Mouse (Mus musculus) limb, embryonic 14.5 days (tissue): ENCODE data around the gene Peli1. TPM values are rescaled to one million over a fixed set of nuclear protein-coding genes. Genes with fewer than 3 reads are reported as not detected.
"Not testable (repeated sequence)": the region's sequence is repeated elsewhere in the genome, so short reads cannot be mapped to it uniquely, and the experiment has no call there.

Source experiments
- ATAC-seq: fragments of 200-750 bp; cut with Nextera tagmentation; 2 replicates; pipeline ENCODE4 v1.8.0; 2017; ENCODE audit warnings: low read depth, moderate number of reproducible peaks, moderate TSS enrichment; ENCODE audit not compliant: low FRiP score
- DNase-seq: peaks from one replicate; pipeline ENCODE4 v3.0.0-alpha.2; 2015; ENCODE audit warnings: low spot score
- H3K27ac ChIP-seq: fragments of 300-500 bp; sonication (generic); replicated peaks from 2 replicates; pipeline ENCODE4 v1.5.1; 2014; ENCODE audit warnings: low read depth, mild to moderate bottlenecking, low read length, moderate library complexity, mixed read lengths
- H3K27me3 ChIP-seq: fragments of 300-500 bp; sonication (generic); 2 replicates; pipeline ENCODE4 v1.6.1; 2014; ENCODE audit warnings: low read length, mixed read lengths; ENCODE audit not compliant: control insufficient read depth, insufficient read depth
- H3K36me3 ChIP-seq: fragments of 300-500 bp; sonication (generic); 2 replicates; pipeline ENCODE4 v1.6.1; 2014; ENCODE audit warnings: mild to moderate bottlenecking, low read length, moderate library complexity, mixed read lengths; ENCODE audit not compliant: control insufficient read depth, insufficient read depth
- H3K4me1 ChIP-seq: fragments of 300-500 bp; sonication (generic); 2 replicates; pipeline ENCODE4 v1.6.1; 2014; ENCODE audit warnings: antibody characterized with exemption, low read length, mixed read lengths; ENCODE audit not compliant: control insufficient read depth, insufficient read depth
- H3K4me2 ChIP-seq: fragments of 300-500 bp; sonication (generic); replicated peaks from 2 replicates; pipeline ENCODE4 v1.6.1; 2014; ENCODE audit warnings: low read depth, mild to moderate bottlenecking, low read length, moderate library complexity; ENCODE audit not compliant: severe bottlenecking
- H3K4me3 ChIP-seq: fragments of 300-500 bp; sonication (generic); replicated peaks from 2 replicates; pipeline ENCODE4 v1.5.1; 2014; ENCODE audit warnings: low read length
- H3K9ac ChIP-seq: fragments of 300-500 bp; sonication (generic); 2 replicates; pipeline ENCODE4 v1.6.1; 2014; ENCODE audit warnings: mild to moderate bottlenecking, low read depth, low read length, moderate library complexity; ENCODE audit not compliant: severe bottlenecking
- H3K9me3 ChIP-seq: fragments of 300-500 bp; sonication (generic); 2 replicates; pipeline ENCODE4 v1.6.1; 2016; ENCODE audit warnings: low read length; ENCODE audit not compliant: control insufficient read depth
- POLR2A ChIP-seq: fragments of 200-500 bp; IDR thresholded peaks from 2 replicates; pipeline ENCODE4 v1.8.0; 2012; ENCODE audit warnings: inconsistent platforms, mild to moderate bottlenecking, moderate library complexity, borderline replicate concordance; ENCODE audit not compliant: insufficient read depth, insufficient read length; ENCODE audit errors: extremely low read depth
- WGBS: fragments of 180-500 bp; shearing (Covaris S2); extraction: QIAGEN DNeasy Blood & Tissue Kit; methylation state at CpG from one replicate; pipeline ENCODE4 v1.1.7; 2014; 5-methylcytosine and 5-hydroxymethylcytosine counted together
- polyA plus RNA-seq, 2 experiments: library from polyadenylated mRNA; depleted of rRNA in 1 of 2; stranded (reverse) in 1 of 2; unstranded in 1 of 2; fragments of >200 nt; fragmentation: Nextera tagmentation in 1 of 2; extraction: Ambion mirVana in 1 of 2; gene quantifications; 2 replicates each; pipeline versions ENCODE4 v1.2.1 to v1.2.3; 2012 to 2014

Gene Peli1
- polyA plus RNA-seq, 2 experiments = 28.1 to 43.8 TPM

- Histone ChIP-seq H3K4me3 (no peak overlapping the region), H3K9me3 (no peaks in the 10 kb centered on the region), H3K9ac (no peak overlapping the region), H3K27me3 (no peaks in the 10 kb centered on the region), H3K4me1 (peaks cover 4% of the 10 kb centered on the region; the same call in 1 of the 2 replicates), H3K36me3 (no peaks in the 10 kb centered on the region), H3K4me2 (no peak overlapping the region), H3K27ac (no peak overlapping the region)
- DNase-seq (no peak), ATAC-seq (no peak)
- TF ChIP-seq POLR2A = no peak
- 81% methylated on average over 8 of the region's 8 CpGs for WGBS
Measured at GRCm38 (mm10) chr11:21178998-21179645, 88.0 kb downstream of the Peli1 start.

GRCm38 (mm10) chr11:21179873-21180272, 88.8 kb downstream of the Peli1 start:
- H3K4me1 ChIP-seq, H3K4me3 ChIP-seq, H3K4me2 ChIP-seq, H3K36me3 ChIP-seq, ATAC-seq, DNase-seq, H3K27me3 ChIP-seq, H3K9me3 ChIP-seq, H3K27ac ChIP-seq, H3K9ac ChIP-seq: not testable (repeated sequence)
- 86% methylated on average over 9 of the region's 9 CpGs for WGBS

- DNase-seq (no peak), ATAC-seq (no peak)
- WGBS = 32% methylated on average over 1 of the region's 1 CpGs
- no peak overlapping the region for H3K4me3 ChIP-seq
- H3K27me3 ChIP-seq = no peaks in the 10 kb centered on the region
- no peak overlapping the region for H3K4me2 ChIP-seq
- no peaks in the 10 kb centered on the region for H3K9me3 ChIP-seq
- H3K27ac ChIP-seq = no peak overlapping the region
- TF ChIP-seq POLR2A = no peak
- H3K36me3 ChIP-seq = no peaks in the 10 kb centered on the region
- H3K4me1 ChIP-seq = no peaks in the 10 kb centered on the region
- H3K9ac ChIP-seq = no peak overlapping the region
Measured at GRCm38 (mm10) chr11:21180650-21181049, 89.6 kb downstream of the Peli1 start.

GRCm38 (mm10) chr11:21181616-21182015, 90.5 kb downstream of the Peli1 start:
- H3K9ac ChIP-seq = no peak overlapping the region
- H3K4me2 ChIP-seq = no peak overlapping the region
- no peaks in the 10 kb centered on the region for H3K36me3 ChIP-seq
- TF ChIP-seq POLR2A = no peak
- 70% methylated on average over 2 of the region's 2 CpGs for WGBS
- H3K27ac ChIP-seq = no peak overlapping the region
- ATAC-seq (no peak), DNase-seq (no peak)
- H3K4me1 ChIP-seq = no peaks in the 10 kb centered on the region
- no peaks in the 10 kb centered on the region for H3K27me3 ChIP-seq
- H3K4me3 ChIP-seq = no peak overlapping the region
- H3K9me3 ChIP-seq = no peaks in the 10 kb centered on the region

GRCm38 (mm10) chr11:21182709-21183108, 91.6 kb downstream of the Peli1 start:
- WGBS = 48% methylated on average over 1 of the region's 1 CpGs
- ATAC-seq (no peak), DNase-seq (no peak)
- no peak overlapping the region for H3K9ac ChIP-seq
- no peak overlapping the region for H3K27ac ChIP-seq
- TF ChIP-seq POLR2A = no peak
- no peak overlapping the region for H3K4me3 ChIP-seq
- H3K27me3 ChIP-seq = no peaks in the 10 kb centered on the region
- no peaks in the 10 kb centered on the region for H3K9me3 ChIP-seq
- H3K4me1 ChIP-seq = no peaks in the 10 kb centered on the region
- no peak overlapping the region for H3K4me2 ChIP-seq
- H3K36me3 ChIP-seq = no peaks in the 10 kb centered on the region

- not testable (repeated sequence) for H3K4me3 ChIP-seq, H3K9me3 ChIP-seq, H3K27me3 ChIP-seq, H3K9ac ChIP-seq, H3K36me3 ChIP-seq, DNase-seq, H3K4me2 ChIP-seq, H3K27ac ChIP-seq, H3K4me1 ChIP-seq, ATAC-seq
- WGBS = 86% methylated on average over 8 of the region's 8 CpGs
Measured at GRCm38 (mm10) chr11:21191821-21192220, 100.7 kb downstream of the Peli1 start.
